Mouse (Mus musculus): ENCODE data around the gene Mfsd2a.

The Mfsd2a gene

GRCm38 (mm10) chr4:122933857-122934256 lies 27.1 kb downstream of the Mfsd2a start:
- DNase-seq (ENCODE audit: low spot score in 2 of 2): no peak

GRCm38 (mm10) chr4:122933051-122933591 lies 27.9 kb downstream of the Mfsd2a start:
- DNase-seq (ENCODE audit: low spot score in 2 of 2): no peak

GRCm38 (mm10) chr4:122932239-122932978 lies 28.6 kb downstream of the Mfsd2a start:
- no peak for DNase-seq (ENCODE audit: low spot score in 2 of 2)

GRCm38 (mm10) chr4:122930939-122931590 lies 29.9 kb downstream of the Mfsd2a start:
- no peak for DNase-seq (ENCODE audit: low spot score in 2 of 2)

GRCm38 (mm10) chr4:122923392-122924344 lies 37.3 kb downstream of the Mfsd2a start:
- peak; percentile 26 to 47 for DNase-seq (ENCODE audit: low spot score in 2 of 2)

- DNase-seq (ENCODE audit: low spot score in 2 of 2): peak in 1 of 2 experiments; percentile 33
Observed at GRCm38 (mm10) chr4:122922841-122923240, 38.1 kb downstream of the Mfsd2a start.

GRCm38 (mm10) chr4:122915985-122916384 lies 45.0 kb downstream of the Mfsd2a start:
- no peak for DNase-seq (ENCODE audit: low spot score in 2 of 2)

GRCm38 (mm10) chr4:122914186-122914585 lies 46.8 kb downstream of the Mfsd2a start:
- DNase-seq (ENCODE audit: low spot score in 2 of 2): no peak

GRCm38 (mm10) chr4:122912613-122913012 lies 48.4 kb downstream of the Mfsd2a start:
- no peak for DNase-seq (ENCODE audit: low spot score in 2 of 2)

- DNase-seq (ENCODE audit: low spot score in 2 of 2): no peak
Observed at GRCm38 (mm10) chr4:122910577-122910976, 50.4 kb downstream of the Mfsd2a start.

- no peak for DNase-seq (ENCODE audit: low spot score in 2 of 2)
Observed at GRCm38 (mm10) chr4:122909572-122910189, 51.3 kb downstream of the Mfsd2a start.

- DNase-seq (ENCODE audit: low spot score in 2 of 2): no peak
Observed at GRCm38 (mm10) chr4:122905359-122905758, 55.6 kb downstream of the Mfsd2a start.

- no peak for DNase-seq (ENCODE audit: low spot score in 2 of 2)
Observed at GRCm38 (mm10) chr4:122903709-122904108, 57.3 kb downstream of the Mfsd2a start.

GRCm38 (mm10) chr4:122902156-122902555 lies 58.8 kb downstream of the Mfsd2a start:
- DNase-seq (ENCODE audit: low spot score in 2 of 2): no peak

GRCm38 (mm10) chr4:122898313-122898712 lies 62.7 kb downstream of the Mfsd2a start:
- DNase-seq (ENCODE audit: low spot score in 2 of 2): peak in 1 of 2 experiments; percentile 51

- no peak for DNase-seq (ENCODE audit: low spot score in 2 of 2)
Observed at GRCm38 (mm10) chr4:122897750-122898149, 63.2 kb downstream of the Mfsd2a start.
